Mouse (Mus musculus): ENCODE results near the gene Ykt6.
"Not testable (repeated sequence)": the region's sequence is repeated elsewhere in the genome, so short reads cannot be mapped to it uniquely, and the experiment has no call there.

The Ykt6 gene

DNA sequence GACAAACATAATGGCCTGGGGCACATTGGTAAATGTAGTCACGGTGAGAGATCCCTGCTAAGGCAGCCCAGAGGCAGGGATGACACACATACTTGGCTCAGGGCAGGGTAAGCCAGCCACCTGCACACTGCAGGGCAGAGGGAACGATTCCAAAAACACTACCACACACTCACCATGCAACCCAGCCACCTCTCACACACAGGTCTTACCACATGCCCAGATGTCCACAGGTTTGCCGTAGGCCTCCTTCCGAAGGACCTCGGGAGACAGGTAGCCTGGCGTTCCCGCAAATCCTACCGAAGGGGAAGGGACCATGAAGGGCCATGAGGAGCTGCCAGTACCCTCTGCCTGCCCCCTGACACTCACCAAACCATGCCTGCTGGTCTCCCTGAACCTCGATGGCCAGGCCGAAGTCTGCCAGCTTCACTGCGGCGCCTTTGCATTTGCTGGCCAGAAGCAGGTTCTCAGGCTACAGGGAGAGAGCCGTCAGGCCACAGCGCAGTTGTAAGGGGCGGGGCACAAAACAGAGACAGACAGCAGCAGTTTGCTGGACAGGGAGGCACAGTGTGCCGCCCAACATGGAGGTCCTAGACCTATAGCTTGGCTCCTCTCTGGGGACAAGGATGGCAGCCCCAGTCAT is 34.6 kb downstream of the Ykt6 start:
- DNase-seq (ENCODE audit: extremely low read depth, insufficient read length, low spot score), result no peak

GRCm38 (mm10) chr11:5990910-5991309 is 35.4 kb downstream of the Ykt6 start:
- DNase-seq (ENCODE audit: extremely low read depth, insufficient read length, low spot score), result peak; percentile 47

DNA sequence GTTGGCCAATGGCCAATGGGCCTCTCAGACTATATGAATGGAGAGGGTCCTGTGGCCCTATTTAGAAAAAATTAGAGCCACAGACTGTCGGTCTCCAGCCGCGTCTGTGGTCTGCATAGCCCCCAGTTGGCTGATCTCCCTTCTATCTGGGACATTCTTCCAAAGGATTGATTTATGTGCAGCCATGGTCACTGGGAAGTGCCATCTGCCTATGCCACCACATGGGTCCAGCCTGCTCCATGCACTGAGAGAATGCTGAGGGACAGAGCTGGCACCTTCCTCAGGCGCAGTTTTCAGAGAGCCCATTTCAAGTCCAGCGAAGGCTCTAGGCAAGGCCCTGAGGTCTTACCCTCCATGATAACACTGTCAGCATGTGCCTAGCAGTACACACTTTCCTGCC is 38.7 kb downstream of the Ykt6 start:
- no peak for DNase-seq (ENCODE audit: extremely low read depth, insufficient read length, low spot score)

GRCm38 (mm10) chr11:5994880-5995279 is 39.4 kb downstream of the Ykt6 start:
- DNase-seq (ENCODE audit: extremely low read depth, insufficient read length, low spot score), result no peak

DNA sequence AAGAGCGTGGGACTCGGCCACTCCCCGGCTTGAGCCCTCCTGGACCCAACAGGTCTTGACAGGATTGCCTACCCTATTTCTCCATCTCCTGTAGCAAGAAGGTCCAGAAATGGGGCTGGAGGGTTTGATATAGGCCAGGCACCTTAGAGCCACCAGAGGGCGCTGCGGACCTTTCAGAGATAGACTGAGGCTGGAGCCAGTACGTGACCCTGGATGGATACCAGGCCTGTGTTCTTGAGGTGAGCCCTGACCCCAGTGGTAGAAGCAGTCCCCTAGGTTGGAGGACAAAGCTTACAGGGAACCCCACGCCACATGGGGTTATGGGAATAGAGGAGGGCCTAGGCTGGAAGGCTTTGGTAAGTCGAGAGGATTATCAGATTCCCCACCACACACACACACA is 40.5 kb downstream of the Ykt6 start:
- DNase-seq (ENCODE audit: extremely low read depth, insufficient read length, low spot score), result peak; percentile 56

GRCm38 (mm10) chr11:5998472-5998871 is 43.0 kb downstream of the Ykt6 start:
- no peak for DNase-seq (ENCODE audit: extremely low read depth, insufficient read length, low spot score)

DNA sequence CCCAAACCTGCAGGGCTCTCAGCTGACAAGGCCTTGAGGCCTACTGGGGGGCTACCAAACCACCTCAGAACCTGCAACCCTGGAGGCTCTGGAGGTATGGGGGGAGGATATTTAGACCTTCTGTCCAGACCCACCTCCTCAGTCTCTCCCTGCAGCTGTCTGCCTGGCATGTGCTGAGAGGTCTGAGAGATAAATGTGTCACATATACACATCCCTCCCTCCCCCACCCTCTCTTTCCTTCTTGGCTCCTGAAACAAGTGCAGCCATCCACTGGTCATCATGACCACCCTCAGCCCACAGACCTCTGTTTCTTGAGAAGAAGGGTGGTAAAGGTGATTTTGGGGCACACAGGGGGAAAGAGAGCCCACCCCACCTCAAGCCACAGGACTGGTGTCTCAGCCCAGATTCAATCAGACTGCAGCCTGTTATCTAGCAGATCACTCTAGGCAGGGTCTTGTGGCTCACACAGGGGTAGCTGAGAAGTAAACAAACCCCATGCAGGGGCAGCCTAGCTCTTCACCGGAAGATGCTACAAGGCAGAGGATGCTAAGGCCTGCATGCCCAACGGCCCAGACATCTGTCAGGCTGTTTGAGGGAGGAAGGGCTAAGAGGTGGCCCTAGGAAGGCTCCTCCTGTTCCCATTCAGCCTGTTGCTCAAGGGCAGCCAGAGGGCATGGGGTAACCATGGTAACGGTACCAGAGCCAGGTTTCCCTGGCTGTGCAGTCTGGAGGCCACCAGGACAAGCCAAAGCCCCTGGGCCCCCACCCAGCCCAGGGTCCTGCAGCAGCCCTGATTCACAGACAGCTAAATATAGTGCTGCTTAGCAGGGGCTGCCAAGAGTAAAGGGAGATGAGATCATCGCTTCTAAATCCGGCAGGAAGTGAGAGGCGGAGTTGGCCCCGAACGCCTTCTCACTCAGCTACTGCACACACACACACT is 44.6 kb downstream of the Ykt6 start:
- peak; percentile 93 for DNase-seq (ENCODE audit: extremely low read depth, insufficient read length, low spot score)

DNA sequence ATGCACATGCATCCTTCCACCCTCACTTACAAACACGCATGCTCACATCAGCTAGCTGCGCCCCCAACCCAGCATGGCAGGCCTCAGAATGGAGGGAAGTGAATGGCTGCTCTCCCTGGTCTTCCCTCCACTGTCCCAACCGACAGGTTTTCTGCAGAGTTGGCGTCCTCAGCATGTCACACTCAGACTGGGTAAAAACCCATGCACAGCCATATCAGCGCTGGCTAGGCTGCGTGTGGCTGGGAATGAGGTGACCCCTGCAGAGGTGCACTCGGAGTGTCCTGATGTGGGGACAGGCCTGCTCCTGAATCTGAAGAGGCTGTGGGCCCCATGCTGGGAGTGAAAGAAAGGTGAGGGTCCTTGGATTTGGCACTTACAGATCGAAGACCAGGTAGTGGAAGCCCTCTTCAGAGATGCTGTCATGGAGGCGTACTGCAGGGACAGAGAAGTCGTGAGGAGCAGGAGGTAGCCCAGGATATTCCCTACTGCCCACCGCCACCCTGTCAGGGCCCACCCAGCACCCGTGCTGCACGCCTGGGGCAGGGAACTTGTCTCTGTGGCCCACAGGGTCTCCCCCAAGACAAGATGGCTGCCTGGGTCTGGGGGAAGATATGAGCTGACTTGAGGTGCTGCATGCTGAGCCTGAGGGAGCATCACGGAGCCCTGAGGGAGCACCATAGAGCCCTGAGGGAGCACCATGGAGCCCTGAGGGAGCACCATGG is 45.6 kb downstream of the Ykt6 start:
- DNase-seq (ENCODE audit: extremely low read depth, insufficient read length, low spot score), result no peak

- peak; percentile 77 for DNase-seq (ENCODE audit: extremely low read depth, insufficient read length, low spot score)
Measured at GRCm38 (mm10) chr11:6001981-6002649, 46.6 kb downstream of the Ykt6 start.

GRCm38 (mm10) chr11:6003046-6003639 is 47.6 kb downstream of the Ykt6 start:
- peak; percentile 58 for DNase-seq (ENCODE audit: extremely low read depth, insufficient read length, low spot score)

DNA sequence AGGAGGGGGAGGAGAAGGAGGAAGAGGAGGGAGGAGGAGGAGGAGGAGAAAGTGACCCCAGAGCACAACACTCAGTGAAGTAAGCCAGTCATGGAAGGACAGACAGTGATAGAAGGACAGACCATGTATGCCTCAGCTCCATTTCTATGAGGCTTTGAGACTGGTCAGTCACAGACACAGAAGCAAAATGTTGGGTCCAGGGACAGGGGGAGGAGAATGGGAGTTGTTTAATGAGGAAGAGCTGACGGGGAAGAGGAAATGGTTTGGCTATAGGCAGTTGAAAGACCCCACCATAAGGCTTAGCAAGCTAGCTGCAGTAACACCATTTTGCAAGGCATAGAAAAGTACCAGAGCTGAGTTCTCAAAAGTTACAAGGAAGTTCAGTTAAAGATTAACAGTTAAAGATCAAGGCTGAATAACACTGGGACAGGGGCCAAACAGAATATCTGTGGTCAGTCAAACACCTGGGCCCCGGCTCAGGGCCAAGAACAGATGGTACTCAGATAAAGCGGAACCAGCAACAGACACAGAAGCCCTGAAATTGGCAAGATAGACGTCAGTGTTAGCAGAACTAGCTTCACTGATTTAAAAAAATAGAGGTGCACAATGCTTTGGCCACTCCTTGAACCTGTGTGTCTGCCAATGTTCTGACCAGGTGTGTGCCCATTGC is 50.0 kb downstream of the Ykt6 start:
- DNase-seq (ENCODE audit: extremely low read depth, insufficient read length, low spot score), result not testable (repeated sequence)

DNA sequence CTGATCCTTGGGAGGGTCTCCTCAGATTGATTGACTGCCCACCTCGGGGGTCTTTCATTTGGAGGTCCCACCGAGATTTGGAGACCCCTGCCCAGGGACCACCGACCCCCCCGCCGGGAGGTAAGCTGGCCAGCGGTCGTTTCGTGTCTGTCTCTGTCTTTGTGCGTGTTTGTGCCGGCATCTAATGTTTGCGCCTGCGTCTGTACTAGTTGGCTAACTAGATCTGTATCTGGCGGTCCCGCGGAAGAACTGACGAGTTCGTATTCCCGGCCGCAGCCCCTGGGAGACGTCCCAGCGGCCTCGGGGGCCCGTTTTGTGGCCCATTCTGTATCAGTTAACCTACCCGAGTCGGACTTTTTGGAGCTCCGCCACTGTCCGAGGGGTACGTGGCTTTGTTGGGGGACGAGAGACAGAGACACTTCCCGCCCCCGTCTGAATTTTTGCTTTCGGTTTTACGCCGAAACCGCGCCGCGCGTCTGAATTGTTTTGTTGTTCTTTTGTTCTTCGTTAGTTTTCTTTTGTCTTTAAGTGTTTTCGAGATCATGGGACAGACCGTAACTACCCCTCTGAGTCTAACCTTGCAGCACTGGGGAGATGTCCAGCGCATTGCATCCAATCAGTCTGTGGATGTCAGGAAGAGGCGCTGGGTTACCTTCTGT is 51.0 kb downstream of the Ykt6 start:
- not testable (repeated sequence) for DNase-seq (ENCODE audit: extremely low read depth, insufficient read length, low spot score)

DNA sequence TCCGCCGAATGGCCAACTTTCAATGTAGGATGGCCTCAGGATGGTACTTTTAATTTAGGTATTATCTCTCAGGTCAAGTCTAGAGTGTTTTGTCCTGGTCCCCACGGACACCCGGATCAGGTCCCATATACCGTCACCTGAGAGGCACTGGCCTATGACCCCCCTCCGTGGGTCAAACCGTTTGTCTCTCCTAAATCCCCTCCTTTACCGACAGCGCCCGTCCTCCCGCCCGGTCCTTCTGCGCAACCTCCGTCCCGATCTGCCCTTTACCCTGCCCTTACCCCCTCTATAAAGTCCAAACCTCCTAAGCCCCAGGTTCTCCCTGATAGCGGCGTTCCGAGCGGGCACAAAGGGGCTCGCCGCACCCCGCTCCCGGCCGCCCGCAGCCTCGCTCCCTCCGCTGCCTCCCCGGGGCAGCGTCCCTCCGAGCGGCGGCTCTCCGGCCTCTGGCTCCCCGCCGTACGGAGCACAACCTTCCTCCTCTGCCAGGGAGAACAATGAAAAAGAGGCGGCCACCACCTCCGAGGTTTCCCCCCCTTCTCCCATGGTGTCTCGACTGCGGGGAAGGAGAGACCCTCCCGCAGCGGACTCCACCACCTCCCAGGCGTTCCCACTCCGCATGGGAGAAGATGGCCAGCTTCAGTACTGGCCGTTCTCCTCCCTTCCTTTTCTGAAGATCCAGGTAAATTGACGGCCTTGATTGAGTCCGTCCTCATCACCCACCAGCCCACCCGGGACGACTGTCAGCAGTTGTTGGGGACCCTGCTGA is 51.7 kb downstream of the Ykt6 start:
- DNase-seq (ENCODE audit: extremely low read depth, insufficient read length, low spot score), result not testable (repeated sequence)

DNA sequence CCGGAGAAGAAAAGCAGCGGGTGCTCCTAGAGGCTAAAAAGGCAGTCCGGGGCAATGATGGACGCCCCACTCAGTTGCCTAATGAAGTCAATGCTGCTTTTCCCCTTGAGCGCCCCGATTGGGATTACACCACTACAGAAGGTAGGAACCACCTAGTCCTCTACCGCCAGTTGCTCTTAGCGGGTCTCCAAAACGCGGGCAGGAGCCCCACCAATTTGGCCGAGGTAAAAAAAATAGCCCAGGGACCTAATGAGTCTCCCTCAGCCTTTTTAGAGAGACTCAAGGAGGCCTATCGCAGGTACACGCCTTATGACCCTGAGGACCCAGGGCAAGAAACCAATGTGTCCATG is 52.3 kb downstream of the Ykt6 start:
- DNase-seq (ENCODE audit: extremely low read depth, insufficient read length, low spot score), result not testable (repeated sequence)

- not testable (repeated sequence) for DNase-seq (ENCODE audit: extremely low read depth, insufficient read length, low spot score)
Measured at GRCm38 (mm10) chr11:6010751-6011482, 55.4 kb downstream of the Ykt6 start.

GRCm38 (mm10) chr11:6011879-6012278 is 56.4 kb downstream of the Ykt6 start:
- no peak for DNase-seq (ENCODE audit: extremely low read depth, insufficient read length, low spot score)

DNA sequence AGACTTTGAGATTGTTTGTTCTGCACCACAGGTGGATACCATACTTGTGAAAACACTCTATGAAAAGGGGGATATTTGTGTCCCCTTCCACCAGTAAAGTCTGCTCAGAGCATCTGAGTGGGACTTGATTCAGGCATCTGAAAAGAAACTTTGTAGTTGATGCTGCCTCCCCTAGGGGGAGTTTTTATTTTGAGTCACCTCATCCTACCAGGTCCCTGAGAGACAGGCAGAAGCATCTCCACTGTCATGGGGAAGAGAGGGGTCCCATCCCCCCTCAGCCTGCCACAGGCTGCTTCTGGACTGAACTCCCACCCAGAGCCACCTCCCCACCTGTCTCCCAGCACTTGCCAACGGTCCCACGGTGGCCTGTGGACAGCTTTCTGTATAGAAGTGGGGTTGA is 57.9 kb downstream of the Ykt6 start:
- DNase-seq (ENCODE audit: extremely low read depth, insufficient read length, low spot score), result no peak

DNA sequence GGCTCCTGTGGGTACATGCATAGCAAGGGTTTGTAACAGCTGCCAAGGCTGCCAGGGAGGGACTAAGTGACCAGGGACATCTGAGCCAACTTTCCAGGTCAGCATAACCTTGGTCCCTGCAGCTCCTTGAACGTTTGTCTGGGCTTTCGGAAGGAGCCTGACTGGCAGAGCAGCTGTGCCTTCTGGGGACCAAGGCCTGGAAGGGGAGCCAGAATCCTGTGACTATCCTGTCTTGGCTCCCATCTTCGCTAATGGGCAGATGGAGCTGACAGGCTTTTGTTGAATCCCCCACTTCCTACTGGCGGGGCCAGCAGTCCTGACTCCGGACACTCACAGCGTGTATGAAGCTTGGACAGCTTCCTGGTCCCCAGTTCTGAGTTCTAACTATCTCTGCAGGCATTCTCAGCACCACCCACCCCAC is 59.5 kb downstream of the Ykt6 start:
- DNase-seq (ENCODE audit: extremely low read depth, insufficient read length, low spot score), result no peak
